Mouse (Mus musculus): ENCODE results near the gene Pgp.

Gene Pgp

DNA sequence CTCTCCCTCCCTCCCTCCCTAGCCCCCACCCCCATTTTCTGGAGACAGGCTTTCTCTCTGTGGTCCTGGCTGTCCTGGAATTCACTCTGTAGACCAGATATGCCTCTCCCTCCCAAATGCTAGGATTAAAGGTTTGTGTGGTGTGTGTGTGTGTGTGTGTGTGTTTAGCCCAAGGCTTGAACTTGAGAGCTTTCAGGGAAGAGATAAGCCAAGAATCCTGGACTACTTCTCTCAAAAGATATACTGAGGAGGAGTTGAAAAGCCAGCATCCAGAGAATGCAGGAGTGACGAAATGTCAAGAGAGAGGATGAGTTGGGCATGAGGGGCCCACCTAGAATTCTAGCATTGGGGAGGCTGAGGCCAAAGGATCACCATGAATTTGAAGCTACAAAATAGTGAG lies 7.3 kb upstream of the Pgp start:
- no peak for DNase-seq

DNA sequence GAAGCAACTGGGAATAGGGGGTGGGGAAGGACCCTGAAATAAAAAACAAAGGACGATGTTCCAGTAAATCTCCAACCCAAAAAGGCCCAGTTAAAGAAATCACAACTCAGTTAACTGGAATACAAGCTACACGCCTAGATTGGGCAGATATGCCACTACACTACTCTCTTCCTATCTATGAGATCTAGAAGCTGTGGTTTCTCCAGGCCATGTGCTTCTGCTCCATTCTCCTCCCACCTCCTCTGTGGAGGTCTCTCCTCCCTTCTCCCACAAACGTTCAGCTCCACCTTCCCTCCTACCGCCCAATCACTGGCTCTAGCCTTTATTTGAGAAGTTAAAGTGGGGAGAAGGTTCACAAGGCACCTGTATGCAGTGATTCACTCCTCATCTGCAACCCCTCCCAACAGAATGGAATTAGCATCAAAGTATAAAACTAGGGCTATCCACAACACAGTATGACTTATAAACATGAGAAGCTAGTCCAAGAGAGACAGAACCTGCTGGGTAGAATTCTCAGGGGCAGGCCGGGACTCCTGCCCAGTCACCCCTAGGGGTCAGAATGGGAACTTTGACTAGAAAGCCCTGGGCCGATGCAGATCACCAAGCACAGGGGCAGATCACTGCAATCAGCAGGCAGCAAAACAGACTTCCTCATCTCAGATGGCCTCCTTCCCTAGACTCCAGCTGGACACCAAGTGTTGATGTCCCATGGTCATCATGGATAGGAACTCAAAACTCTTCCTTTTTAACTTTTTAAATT lies 6.6 kb upstream of the Pgp start:
- DNase-seq: no peak

DNA sequence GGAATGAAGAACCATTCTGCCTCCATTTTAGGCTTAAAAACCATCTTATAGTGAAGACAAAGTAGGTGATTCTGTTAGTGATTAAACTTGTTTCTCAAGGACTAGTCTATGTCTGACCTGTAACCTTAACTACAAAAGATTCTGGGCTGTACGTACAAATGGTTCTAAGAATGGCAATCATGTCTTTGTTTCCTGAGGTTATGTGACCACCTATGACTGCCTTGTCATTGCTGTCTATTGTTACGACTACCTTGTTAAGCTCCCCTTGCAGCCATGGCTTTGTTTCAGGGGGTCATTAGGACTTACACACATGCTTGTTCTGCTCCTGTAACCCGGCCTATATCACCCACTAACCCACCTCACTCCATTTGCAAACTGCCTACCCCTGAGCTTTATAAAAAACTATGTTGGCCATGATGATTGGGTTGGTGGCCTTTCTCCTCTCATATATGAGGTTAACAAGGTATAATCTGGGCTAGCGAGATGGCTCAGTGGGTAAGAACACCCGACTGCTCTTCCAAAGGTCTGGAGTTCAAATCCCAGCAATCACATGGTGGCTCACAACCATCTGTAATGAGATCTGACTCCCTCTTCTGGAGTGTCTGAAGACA lies 1.5 kb upstream of the Pgp start:
- no peak for DNase-seq

DNA sequence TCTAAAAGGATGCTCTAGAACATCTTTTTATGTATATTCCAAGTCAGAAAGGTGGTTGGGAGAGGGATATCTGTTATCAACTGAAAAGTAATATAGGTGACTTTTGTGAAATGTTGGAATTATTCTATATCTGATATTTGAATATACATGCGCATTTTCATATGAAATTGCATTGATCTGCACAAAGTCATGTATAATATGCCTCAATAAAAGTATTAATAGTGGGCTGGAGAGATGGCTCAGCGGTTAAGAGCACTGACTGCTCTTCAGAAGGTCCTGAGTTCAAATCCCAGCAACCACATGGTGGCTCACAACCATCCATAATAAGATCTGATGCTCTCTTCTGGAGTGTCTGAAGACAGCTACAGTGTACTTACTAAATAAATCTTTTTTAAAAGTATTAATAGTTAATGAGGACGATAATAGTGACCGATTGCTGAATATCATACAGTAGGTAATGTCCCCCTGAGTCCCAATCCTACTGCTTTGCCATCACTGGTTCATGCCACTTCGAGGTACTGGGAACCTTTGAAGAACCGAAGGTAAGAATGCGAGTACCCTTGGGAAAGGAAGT lies 769 bp upstream of the Pgp start:
- DNase-seq: no peak

DNA sequence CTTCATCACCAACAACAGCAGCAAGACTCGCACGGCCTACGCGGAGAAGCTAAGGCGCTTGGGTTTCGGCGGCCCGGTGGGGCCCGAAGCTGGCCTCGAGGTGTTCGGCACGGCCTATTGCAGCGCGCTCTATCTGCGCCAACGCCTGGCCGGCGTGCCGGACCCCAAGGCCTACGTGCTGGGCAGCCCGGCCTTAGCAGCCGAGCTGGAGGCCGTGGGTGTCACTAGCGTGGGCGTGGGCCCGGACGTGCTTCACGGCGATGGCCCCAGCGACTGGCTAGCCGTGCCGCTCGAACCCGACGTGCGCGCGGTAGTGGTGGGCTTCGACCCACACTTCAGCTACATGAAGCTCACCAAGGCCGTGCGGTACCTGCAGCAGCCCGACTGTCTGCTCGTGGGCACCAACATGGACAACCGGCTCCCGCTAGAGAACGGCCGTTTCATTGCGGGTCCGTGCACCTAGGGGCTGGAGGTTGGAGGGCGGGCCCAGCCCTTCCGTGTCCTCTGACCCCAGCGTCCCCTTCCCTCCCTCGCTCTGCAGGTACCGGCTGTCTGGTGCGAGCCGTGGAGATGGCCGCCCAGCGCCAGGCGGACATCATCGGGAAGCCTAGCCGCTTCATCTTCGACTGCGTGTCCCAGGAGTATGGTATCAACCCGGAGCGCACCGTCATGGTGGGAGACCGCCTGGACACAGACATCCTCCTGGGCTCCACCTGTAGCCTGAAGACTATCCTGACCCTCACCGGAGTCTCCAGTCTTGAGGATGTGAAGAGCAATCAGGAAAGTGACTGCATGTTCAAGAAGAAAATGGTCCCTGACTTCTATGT lies 722 bp downstream of the Pgp start:
- DNase-seq: peak; percentile 56

DNA sequence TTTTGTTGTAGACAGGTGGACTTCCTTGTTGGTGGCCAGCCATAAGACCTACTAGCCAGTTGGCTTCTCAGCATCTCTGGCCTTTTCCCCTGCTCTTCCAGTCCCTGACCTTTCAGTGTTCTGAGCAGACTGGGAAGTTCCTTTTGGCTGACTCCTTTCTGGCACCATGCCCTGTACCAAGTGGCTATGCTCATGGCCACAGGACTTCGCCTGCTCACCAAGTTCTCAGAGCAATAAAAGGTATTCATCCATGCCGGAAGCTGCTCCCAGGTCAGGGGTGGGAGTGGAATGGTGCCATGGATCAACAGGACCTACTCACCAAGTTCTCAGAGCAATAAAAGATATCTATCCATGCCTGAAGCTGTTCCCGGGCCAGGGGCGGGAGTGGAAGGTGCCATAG lies 2.3 kb downstream of the Pgp start:
- DNase-seq: peak; percentile 67

DNA sequence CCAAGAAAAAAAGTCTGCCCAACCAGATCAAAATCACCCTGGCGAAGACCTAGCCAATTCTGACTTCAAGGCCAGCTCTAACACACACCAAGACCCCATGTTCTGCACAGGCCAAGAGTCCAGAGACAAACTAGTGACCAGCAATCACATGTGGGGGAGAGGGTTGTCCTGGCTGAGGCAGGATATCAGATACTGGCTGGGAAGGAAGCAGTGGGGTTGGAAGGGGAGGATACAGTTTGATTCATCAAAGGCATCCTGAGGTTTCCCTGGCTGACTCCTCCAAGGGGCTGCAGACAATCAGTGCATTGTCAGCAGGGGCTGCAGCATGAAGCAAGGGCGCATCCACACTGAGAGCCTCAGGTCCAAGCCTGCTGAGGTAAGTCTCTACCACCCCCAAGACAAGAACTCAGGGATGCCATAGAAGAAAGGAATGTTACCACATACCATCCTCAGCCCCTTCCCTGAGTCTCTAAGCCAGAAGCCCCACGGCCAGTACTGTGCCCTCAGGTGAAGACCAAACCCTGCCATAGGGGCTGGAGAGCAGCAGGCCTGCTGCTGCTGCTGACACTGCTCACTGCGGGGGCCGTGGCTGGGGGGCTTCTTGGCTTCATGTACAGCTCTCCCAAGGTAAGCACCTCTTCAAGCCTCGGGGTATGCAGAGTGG lies 3.6 kb downstream of the Pgp start, which contains the start of gene Bricd5:
Gene Bricd5, plus strand, starts transcription at position 273 of the 664 bp plus-strand sequence.
- no peak for DNase-seq

DNA sequence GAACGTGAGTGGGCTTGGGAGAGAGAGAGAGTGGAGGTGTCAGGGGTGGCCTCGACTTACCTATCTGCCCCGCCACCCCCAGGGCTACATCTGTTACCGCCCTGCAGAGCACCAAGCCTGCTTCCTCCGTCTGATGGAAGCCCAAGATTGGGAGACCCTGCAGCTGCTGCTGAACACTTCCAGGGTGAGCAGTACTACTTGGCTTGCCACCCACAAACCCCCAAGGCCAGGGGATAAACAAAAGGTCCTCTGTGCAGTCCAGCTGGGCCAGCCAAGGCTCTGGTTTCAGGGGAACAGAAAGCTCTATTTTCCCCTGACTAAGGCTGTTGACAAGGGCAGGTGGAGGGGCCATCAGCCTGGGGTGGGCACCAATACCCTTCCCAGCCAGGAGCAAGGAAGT lies 4.4 kb downstream of the Pgp start:
- no peak for DNase-seq

DNA sequence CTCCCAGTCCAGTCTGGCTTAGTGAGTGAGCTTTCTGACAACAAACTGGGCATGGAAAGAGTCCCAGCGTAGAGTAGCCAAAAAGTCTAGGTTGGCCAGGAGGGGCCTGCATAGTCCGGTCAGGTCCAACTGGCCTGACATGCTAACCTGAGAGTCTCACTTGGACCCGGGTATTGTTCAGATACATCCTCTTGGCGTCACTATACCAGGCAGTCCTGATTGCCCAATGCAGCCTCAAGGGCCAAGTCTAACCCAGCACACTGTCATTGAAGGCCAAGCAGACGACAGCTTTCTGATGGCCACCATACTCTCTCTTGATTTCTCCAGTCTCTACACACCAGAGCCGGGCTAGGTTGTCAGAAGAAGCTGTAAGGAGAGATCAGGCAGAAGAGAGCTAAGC lies 5.4 kb downstream of the Pgp start:
- no peak for DNase-seq

DNA sequence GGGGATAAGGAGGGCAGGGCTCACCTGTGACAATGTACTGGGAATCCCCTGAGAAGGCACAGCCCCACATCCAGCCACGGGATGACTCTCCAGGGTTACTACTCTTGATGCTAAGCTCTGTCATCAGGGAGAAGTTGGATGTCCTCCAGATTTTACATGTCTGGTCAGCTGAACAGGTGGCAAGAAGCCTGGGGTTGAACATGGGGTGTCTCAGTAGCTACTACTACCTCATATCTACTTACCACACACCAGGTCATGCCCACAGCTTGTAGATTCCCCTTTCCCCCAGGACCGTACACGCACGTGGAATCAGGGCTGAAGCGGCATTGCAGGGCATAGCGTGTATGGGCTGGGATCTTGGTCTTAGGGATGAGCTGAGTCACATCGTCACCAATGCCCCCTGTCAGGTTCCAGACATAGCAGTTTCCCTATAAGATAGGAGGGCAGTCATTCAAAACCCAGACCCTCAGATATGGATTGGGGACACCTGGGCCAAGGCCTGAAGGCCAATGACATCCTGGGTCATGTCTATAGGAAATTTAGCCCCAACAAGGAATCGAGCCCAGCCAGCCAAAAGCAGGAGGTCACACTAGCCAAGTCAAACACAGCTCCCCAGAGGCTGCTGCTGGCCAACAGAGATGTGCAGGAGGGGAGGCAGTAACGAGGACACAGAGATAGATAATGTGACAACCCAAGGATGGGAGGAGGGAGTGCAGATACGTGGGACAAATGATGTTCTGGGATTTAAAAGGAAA lies 6.0 kb downstream of the Pgp start:
- DNase-seq: no peak

DNA sequence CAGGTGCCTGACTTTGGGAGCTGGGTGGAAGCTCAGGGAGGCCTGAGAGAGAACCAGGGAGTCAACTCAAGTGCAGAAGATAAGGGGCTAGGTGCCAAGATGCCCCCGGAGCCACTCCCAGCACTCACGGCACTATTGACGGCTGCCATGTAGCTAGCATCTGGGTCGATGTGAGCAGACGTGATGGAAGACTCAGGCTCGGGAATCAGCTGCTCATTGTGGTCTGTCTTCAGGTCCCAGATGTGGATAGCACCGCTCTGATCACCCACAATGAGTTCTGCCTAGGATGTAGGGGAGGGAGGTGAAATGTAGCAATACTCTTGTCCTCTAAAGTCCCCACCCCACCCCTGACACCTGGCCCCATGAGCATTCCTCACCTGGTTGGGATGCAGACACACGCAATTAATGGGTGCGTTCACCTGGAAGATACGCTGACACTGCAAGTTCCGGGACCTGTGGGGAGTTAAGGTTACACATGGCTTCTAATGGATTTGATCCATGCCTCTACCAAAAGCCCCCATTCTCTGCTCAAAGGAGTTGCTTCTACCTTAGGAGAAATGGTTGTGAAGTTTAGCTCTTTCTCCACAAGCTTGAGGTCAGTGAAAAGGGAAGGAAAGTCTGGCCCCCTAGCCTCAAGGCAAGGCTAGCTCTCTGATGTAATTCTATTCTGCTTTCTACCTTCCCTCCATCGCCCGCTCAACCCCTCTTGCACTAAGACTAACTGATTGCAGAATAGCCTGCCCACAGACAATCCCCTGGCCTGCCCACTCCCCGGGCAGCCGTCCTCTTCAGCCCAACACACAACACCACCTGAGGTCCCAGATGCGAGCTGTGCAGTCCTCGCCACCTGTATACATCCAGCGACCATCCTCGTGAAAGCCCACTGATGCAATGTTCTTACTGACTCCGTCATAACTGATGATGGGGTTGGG lies 7.1 kb downstream of the Pgp start:
- peak; percentile 40 for DNase-seq

DNA sequence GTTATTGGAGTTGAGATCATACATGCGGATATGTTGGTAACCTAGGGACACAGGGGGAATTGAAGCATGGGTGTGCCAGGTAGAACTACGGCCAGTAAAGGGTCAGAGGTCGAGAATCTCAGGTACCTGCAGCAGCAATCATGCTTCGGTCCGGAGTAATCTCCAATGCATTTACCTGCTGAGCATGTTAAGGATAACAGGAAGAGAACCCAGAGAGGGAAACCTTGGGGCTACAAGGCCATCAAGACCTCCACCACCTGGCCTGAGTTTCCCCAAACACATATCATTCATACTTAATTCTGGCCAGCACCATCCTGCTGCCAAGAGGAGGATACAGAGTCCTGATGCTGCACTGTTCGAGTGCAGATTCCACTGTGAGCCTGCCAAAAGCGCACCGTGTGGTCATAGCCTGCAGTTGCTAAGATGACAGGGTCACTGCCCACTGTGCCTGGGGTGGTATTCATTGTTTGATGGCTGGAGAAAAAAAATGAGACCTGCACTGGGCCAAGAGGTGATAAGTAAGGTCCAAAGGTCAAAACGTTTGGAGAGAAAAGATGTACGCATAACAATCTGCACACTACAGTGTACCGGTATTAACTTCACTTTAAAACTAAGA lies 7.9 kb downstream of the Pgp start:
- DNase-seq: peak; percentile 47

DNA sequence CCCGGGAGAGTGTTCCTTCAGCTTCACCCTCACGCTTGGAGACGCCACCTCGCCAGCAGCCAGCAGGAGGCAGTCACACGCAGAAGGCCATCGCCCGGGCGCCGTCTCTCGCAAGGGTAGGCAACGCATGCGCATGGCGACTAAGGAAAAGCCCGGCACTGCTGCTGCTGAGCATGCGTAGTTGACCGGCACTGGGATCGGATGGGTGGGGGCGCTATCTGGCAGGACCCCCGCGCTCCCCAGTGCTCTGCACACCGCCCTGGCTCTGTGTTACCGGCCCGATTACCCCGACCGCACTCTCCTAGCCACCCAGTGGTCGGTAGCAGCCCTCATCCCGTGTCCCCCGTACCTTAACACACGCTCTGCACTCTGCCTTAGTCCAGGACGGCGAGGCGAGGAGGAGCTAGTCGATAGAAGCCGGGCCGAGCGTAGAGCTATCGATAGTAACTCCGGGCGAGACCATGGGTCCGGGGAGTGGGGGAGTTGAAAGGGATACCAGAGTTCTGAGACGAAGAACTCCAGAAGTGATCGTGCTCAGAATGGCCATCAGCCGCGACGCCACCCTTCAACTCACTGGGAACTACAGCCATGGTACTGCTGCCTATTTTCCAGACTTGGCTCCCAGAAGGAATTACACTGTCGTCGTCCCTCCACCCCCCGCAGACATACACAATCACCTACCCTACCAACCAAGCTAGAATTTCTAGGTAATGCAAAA lies 8.6 kb downstream of the Pgp start, which contains the start of gene Mlst8:
Gene Mlst8, minus strand, starts transcription at position 416 of the 718 bp plus-strand sequence.
- peak; percentile 99 for DNase-seq

DNA sequence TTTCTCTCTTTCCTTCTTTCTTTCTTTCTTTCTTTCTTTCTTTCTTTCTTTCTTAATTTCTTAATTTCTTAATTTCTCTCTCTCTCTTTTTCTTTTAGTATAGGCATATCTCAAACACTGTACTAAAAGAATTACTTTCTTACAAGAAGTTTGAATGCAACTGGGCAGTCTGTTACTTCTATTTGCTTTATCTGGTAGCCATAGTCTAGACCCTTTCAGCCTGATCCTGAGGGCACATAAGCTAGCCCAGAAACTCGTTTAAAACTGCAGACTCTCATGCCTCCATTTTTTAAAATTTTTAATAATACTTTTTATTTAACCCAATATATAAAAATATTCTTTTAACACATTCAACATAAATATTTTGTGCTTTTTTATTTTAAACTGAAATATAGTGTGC lies 9.2 kb downstream of the Pgp start:
- DNase-seq: no peak

DNA sequence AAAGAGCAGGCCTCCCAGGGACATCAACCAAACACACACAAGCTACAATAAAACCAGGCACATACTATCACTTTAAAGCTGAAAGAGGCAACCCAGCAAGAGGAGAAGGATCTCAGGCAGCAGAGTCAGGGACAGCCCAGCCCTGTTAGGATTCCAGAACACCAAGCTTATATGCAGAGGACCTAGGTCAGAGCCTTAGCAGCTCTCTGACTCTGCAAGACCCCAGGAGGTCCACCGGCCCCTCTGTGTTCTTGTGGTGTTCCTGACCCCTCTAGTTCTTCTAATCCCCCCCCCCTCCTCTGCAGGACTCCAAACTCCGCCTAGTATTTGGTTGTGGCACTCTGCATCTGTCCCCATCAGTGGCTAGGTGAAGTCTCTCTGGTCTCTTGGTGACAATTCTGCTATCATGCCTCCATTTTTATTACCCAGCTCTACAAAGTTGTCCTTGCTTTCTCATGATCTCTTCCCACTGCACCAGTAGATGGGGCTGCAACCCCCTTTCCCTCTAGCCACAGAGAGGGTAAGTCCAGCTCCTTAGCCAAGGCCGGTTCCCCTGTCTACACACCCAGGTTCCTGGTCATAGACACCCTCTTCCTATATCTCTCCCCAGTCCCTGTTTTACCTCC lies 10.1 kb downstream of the Pgp start:
- DNase-seq: no peak

DNA sequence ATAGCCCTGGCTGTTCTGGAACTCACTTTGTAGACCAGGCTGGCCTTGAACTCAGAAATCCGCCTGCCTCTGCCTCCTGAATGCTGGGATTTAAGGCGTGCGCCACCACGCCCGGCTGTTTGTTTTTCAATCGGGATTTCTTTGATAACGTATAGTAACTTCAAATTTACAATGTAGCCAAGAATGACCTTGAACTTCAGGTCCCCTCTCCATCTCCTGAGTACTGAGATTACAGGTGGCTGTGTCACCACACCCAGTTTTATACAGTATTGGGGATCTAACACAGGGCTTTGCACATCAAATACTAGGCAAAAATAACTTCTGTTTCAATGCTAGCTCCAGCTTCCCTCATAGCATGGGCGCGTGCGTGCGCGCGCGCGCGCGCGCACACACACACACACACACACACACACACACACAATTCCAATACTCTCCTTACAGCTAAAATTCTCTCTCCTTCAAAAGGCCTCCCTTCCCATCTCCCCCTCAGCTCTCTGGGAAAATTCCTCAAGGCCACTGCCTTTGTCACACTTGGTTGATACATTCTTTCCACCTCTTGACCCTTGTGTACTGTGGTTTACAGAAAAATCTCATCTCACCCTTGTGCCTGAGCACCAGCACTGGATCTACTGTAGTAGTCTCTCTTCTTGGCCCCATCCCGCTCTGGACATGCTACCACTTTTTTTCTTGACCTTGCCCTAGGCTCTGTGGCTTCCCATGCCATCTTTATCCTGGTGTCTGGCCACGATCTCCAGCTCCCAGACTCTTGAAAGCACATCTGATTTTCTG lies 11.0 kb downstream of the Pgp start:
- DNase-seq: no peak

DNA sequence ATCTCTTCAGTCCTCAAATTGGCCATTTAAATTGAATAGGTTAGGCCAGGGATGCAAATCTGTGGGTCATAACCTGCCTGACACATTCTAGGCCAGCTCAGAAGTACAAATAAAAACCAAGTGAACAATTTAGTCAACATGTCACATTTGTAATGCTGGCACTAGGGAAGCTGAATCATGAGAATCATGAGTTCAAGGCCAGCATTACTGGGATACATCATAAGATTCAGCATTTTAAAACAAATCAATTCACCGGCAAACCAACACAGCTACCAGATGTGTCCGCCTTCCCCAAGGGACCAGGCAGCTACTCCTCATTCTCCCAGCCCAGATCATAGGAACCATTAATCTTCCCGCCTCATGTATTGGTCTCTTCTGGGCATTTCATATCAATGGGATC lies 13.3 kb downstream of the Pgp start:
- DNase-seq: no peak

DNA sequence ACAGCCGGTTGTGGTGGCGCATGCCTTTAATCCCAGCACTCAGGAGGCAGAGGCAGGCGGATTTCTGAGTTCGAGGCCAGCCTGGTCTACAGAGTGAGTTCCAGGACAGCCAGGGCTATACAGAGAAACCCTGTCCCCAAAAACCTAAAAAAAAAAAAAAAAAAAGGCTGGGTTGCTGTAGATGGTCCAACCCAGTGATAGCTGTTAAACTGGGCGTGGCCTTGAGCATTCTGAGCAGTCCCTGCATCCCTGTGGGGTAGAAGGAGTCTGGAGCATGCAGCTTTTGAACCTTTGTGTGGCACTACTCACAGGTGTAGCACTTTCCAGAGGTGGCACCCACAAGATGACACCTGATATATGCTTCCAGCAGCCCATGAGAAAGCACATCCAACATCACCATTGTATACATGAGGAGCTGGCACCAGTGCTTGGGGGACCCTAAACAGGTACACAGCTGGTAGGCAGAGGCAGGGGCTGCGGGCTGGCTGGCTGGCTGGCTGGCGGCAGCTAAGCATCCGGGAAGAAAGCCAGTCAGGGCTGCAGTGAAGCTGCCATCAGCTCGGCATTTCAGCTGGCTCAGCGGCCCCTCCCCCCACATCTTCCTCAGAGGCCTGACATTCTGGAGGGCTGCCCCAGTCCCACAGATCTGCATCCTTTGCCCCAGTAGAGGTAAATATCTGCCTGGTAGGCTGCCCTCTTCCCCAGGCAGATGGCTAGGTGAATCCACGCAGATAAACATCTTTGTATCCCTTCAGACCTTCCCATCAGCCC lies 15.1 kb downstream of the Pgp start:
- DNase-seq: no peak
